Mouse (Mus musculus) lung, postnatal 0 days (tissue): ENCODE results near the gene Rab25.

Experiments used
- CTCF ChIP-seq: IDR thresholded peaks from 2 replicates; pipeline ENCODE4 v1.5.1; 2016; ENCODE audit warnings: antibody characterized with exemption, mild to moderate bottlenecking
- EP300 ChIP-seq: IDR thresholded peaks from 2 replicates; pipeline ENCODE4 v1.6.1; 2016; ENCODE audit warnings: antibody characterized with exemption, mild to moderate bottlenecking, control low read depth

GRCm38 (mm10) chr3:88512896-88513545, 35.1 kb downstream of the Rab25 start:
- TF ChIP-seq CTCF, result no peak
- no peak; the same call in 1 of the 2 replicates for TF ChIP-seq EP300
